Mouse (Mus musculus) mammary gland, adult 2 months (tissue): Measurements from ENCODE around the gene Ccar1. TPM values are rescaled to one million over a fixed set of nuclear protein-coding genes. Genes with fewer than 3 reads are reported as not detected.

ENCODE experiments used
- polyA plus RNA-seq: library from polyadenylated mRNA; depleted of rRNA; stranded (reverse); fragments of >200 nt; gene quantifications from 2 replicates; pipeline ENCODE4 v1.2.3, GENCODE M21; 2012; ENCODE audit warnings: low replicate concordance; rRNA removed

Gene Ccar1
- polyA plus RNA-seq = 44.8 and 78.6 TPM in 2 replicates

DNA sequence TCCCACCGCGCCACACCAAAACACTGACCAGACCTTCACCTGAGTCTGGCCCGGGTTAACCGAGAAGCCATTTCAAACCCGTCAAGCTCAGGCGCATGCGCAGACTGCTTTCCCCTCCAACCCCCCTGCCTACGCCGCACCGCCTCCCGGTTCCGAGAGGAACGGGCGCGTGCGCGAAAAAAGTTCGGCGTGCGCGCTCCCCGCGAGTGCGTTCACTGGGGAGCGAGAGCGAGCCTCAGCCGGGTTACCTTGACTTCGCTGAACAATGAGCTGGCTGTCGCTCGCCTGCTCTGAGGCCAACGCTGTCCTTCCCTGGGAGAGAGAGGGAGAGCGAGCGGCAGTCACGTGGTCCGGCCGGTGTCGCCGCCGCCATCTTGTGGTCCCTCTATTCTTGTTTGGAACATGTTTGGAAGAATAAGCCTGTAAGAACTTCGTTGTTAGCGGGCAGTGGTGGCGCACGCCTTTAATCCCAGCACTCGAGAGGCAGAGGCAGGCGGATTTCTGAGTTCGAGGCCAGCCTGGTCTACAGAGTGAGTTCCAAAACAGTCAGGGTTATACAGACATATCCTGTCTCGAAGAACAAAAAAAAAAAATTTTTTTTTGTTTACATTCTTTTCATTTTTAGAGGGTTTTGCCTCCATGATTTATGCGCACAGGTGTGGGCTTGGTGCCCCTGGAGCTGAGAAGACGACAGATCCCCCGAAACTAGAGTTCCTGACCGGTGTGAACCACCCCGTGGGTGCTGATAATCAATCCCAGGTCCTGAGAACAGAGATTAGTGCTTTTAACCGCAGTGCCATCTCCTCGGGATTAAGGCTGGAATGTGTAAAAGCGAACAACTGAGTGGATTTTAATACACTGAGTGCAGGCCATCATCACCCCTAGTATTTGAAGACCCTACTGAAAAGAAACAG, at the start of gene Ccar1:
Gene Ccar1, minus strand, starts transcription at position 110 of the 914 bp plus-strand sequence.

GRCm38 (mm10) chr10:62725771-62726687, 66.1 kb downstream of the Ccar1 start, which contains the start of gene Stox1:
TSS of gene Stox1 (minus strand) at chr10:62726128.

Other genes starting within 250 kb of the Ccar1 start
- gene Kif1bp, start 213.8 kb downstream of the Ccar1 start, polyA plus RNA-seq = 26.9 and 47.2 TPM in 2 replicates
- gene Ddx21, start 190.0 kb downstream of the Ccar1 start, polyA plus RNA-seq = 7.9 and 14.4 TPM in 2 replicates
- 5.8 and 10.4 TPM in 2 replicates for gene Ddx50, start 141.1 kb downstream of the Ccar1 start, polyA plus RNA-seq
- 0.24 and 0.32 TPM in 2 replicates for gene Stox1, start 66.2 kb downstream of the Ccar1 start, polyA plus RNA-seq
- 1.2 and 1.5 TPM in 2 replicates for gene Tet1, start 116.7 kb upstream of the Ccar1 start, polyA plus RNA-seq
- 42.9 and 65.4 TPM in 2 replicates for gene Slc25a16, start 128.3 kb upstream of the Ccar1 start, polyA plus RNA-seq
- 1.9 and 4.0 TPM in 2 replicates for gene Dna2, start 154.7 kb upstream of the Ccar1 start, polyA plus RNA-seq
- 2.8 and 4.5 TPM in 2 replicates for gene Rufy2, start 187.9 kb upstream of the Ccar1 start, polyA plus RNA-seq
- gene Hnrnph3, start 231.9 kb upstream of the Ccar1 start, polyA plus RNA-seq = 6.8 and 15.2 TPM in 2 replicates
- 0.67 and 1.4 TPM in 2 replicates for gene Pbld2, start 232.0 kb upstream of the Ccar1 start, polyA plus RNA-seq